Mouse (Mus musculus) lung, postnatal 0 days (tissue): ENCODE results near the gene Atp5b.

ENCODE experiments used
- CTCF ChIP-seq: IDR thresholded peaks from 2 replicates; pipeline ENCODE4 v1.5.1; 2016; ENCODE audit warnings: antibody characterized with exemption, mild to moderate bottlenecking
- EP300 ChIP-seq: IDR thresholded peaks from 2 replicates; pipeline ENCODE4 v1.6.1; 2016; ENCODE audit warnings: antibody characterized with exemption, mild to moderate bottlenecking, control low read depth

- TF ChIP-seq EP300 (peak; percentile 99), CTCF (no peak)
Measured at GRCm38 (mm10) chr10:128082880-128083421, at the start of gene Atp5b.
